Mouse (Mus musculus) ES-Bruce4 (cell line): Measurements from ENCODE around the gene Herc6.

ENCODE experiments used
- CTCF ChIP-seq: IDR thresholded peaks from one replicate; pipeline ENCODE4 v1.8.1; 2011; ENCODE audit warnings: low read depth, low read length
- EP300 ChIP-seq: IDR thresholded peaks from 2 replicates; pipeline ENCODE4 v1.6.1; 2011; ENCODE audit warnings: low read depth, low read length; ENCODE audit not compliant: insufficient read depth
- POLR2A ChIP-seq: IDR thresholded peaks from one replicate; pipeline ENCODE4 v1.8.1; 2011; ENCODE audit warnings: low read length; ENCODE audit not compliant: insufficient read depth

DNA sequence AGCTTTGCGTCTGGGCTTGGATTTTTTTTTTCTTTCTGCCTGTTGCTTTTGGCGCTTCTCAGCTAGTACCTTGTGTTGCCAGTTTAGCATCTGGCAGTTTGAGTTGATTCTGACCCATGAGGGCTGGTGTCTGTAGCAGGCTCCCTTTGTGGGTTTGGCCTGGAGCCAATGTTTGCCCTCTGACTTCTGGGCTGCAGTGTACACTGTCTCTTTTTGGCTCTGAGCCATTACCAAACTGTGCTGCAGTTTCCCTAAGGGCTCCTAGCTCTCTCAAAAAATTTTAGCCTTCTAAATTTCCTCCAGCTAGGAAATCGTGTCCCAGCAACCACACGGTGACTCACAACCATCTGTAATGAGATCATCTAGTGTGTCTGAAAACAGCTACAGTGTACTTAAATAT, 61.0 kb downstream of the Herc6 start:
- TF ChIP-seq POLR2A (no peak), CTCF (no peak), EP300 (no peak)
